Mouse (Mus musculus) ES-CJ7 (cell line): ENCODE measurements around the gene Prph2.

Experiments used
- DNase-seq: peaks from one replicate; pipeline ENCODE4 v3.0.0; 2011; ENCODE audit warnings: low read depth, low spot score

Prph2 gene

DNA sequence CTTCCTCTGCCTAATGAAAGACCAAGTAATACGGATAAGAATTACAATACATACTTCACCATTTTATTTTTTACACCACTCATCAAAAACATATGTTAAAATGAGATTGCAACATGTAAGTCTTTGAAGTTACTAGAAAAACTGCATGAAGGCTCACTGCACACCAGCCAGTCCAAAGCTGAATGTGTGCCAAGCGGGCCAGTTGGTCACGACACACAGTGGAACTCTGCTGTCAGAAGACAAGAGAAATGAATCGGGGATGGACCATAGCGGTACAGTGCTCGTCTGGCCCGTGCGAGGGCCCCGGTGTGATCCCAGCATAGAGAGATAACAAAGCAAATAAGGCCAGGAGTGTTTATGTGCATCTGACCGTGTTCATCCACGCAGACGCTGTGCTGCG, 52.9 kb downstream of the Prph2 start:
- no peak for DNase-seq

DNA sequence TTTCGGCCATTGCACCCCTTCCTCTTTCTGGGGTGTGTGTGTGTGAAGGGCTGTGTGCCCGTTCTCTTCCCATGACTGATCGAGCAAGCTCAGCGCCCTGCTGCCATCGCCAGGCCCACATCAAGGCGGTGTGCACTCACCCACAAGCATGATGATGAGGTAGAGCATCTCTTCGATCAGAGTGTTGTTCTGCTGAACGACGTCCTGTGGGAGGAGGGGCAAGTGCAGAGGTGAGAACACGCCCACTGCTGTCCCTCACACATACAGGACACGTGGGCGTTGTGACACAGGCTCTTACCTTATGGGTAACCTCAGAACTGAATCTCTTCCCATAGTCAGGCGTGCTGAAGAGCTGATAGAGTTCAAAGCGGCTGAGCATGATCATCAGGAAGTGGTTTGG, 56.6 kb downstream of the Prph2 start:
- no peak for DNase-seq

DNA sequence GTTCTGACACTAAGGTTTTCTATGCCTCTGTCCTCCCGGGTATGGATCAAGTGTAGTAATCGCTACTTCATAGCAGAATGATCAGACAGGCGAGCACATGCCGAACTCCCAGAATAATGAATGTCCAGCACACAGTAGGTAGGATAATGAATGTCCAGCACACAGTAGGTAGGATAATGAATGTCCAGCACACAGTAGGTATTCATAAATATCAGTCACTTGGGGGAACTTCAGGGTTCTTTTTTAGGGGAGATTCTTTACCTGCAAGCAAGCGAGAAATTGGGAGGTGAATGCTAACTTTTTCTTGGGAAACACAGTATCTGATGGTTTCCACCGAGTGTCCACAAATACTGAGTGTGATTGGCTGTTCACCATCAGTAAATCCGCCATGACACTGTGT, 62.3 kb downstream of the Prph2 start:
- DNase-seq, result no peak
